Mouse (Mus musculus): ENCODE measurements around the gene Gm20521.
"Not testable (repeated sequence)": the region's sequence is repeated elsewhere in the genome, so short reads cannot be mapped to it uniquely, and the experiment has no call there.

The Gm20521 gene

DNA sequence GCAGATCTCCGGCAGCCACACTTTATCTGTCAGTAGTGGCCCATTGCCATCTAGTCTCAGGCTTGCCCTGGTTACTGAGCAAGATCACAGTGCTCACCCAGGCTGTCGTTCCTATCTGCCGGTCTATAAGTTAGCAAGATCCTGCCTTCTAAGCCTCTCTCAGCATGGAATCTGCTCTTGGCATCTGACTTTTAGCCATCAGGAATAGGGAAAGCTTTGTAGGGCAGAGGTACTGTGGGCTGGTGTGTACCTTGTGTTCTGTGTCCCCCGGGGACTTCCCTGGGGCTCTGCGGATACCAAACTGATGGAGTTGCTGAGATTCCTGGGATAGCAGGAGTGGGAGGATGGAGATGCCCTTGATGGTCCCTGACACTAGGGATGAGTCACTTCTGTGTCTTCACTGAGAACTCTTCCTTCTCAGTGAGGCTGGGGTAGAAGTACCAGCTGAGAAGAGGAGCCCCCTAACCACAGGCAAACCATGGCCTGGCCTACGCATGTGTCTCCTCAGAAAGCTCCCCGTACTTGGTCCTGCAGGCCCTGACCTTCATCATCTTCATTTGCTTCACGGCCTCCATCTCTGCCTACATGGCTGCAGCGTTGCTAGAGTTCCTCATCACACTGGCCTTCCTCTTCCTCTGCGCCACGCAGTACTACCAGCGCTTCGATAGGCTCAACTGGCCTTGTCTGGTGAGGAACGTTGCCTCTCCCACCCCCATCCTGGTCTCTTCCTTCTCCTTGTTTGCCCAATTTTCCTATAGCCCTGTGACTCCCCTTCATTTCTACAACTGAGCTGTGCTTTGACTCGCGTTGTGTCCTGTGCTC, 54.3 kb downstream of the Gm20521 start:
- DNase-seq = no peak

DNA sequence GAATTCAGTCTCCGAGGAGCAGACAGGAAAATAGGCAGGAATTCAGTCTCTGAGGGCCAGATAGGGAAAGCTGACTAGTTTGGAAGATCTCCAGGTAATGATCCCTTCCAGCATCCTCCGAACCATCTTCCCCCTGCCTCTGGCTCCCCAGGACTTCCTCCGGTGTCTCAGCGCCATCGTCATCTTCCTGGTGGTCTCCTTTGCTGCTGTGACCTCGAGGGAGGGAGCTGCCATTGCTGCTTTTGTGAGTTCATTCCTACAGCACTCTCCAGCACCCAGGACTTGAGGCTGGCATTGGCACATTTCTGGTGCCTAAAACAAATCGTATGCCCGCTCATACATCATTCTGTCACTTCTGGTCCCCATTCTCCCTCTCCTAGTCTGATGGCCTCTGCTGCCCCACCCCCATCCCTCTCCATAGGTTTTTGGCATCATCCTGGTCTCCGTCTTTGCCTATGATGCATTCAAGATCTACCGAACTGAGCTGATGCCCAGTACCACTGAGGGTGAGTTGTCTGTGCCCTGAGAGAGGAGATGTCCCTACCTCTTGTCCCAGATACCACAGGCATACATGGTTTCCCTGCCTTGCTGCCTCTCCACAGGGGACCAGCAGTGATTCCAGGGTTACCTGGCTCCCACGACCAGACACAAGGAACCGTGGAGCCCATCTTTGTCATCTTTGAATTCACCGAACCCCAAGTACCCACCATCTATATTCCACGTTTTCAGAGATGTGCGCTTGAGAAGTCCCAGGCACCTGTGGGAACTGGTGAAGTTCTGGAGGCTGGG, 55.4 kb downstream of the Gm20521 start:
- DNase-seq = no peak

DNA sequence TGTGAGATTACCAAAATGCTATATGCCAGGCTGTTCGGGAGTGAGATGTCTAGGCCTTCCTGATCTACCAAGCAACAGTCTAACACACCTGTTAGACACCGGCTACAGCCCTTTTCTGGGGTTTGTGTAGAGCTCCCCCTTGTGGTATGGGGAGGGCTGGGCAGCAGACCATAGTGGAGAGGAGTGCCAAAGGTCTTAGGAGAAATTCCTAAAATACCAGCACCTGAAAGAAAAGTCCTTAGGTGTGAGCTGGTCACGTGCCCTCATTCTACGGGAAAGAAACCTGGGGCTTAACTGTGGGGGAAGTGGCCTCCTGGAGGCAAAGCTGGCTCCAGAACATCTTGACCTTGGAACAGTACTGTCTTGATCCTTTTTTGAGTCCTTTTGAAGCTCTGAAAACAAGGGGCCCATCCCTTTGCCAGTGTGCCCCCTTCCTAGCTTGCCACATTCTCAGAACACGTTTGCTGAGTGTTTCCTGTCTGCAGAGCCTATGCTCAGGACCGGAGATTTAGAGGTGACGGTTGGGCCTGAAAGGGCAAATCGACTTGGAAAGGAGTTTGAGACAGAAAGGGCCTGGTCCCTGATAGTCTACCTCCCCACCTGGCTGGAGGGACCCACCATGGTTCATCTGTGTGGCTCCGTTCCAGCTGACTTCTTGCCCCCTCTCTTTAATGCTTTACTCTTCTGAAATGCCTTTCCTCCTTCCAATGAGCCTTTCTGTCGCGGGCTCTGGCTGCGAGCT, 56.4 kb downstream of the Gm20521 start:
- peak; percentile 84 for DNase-seq

DNA sequence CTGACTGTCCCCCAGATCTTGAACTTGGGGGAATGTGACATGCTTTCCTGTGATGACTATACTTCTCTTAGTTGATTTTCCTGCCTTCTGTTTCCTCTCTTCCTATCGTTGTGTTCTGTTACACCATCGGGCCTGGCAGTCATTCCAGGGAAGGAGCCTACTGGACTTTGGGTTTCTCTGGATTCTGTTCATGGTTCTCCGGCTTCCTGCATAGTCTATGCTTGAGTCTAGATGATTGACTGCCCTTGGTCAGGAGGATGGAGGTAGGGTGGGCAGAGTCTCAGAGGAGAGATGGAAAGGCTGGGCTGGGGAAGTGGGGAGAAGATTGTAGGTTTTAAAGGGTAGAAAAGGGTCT, 56.9 kb downstream of the Gm20521 start:
- DNase-seq = peak; percentile 41

DNA sequence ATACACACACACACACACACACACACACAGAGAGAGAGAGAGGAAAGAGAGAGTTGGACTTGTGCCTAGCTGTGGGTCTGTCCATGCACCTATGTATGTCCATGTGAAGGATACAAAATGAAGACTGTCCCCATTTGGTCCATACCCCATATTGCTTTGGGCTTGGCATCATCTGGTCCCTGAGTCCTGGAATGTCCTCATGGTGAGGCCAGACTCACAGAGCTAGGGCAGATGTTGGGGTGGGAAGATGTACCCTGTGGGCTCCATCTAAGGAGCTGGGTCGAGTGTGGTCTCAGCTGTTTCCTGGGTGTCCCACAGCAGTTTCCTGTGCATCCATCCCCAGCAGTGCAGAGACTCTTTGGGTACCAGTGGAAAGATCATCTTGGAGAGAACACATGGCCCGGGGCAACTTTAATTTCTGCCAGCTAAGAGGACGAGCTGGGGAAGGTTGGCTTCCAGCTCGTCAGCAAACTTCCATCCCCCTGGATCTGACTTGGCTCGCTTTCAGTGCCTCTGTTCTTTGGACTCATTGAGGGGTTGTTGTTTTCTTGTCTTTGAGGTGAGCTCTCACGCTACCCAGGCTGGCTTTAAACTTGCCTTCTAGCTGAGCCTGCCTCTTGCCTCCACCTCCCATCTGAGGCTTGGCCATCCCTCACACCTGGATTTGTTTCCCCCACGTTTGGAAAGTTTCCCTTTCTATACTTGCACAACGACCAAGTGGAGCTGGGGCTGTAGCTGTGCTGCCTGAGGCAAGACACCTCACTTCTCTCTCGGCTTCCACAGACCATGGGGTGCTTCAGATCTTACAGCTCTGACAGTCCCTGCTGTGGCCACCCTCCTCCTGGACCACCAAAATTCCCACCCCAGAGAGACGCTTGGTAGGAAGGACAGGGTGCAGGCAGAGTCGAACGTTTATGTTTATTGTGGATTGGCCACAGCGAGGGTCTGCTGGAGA, 58.1 kb downstream of the Gm20521 start:
- DNase-seq = peak; percentile 62

DNA sequence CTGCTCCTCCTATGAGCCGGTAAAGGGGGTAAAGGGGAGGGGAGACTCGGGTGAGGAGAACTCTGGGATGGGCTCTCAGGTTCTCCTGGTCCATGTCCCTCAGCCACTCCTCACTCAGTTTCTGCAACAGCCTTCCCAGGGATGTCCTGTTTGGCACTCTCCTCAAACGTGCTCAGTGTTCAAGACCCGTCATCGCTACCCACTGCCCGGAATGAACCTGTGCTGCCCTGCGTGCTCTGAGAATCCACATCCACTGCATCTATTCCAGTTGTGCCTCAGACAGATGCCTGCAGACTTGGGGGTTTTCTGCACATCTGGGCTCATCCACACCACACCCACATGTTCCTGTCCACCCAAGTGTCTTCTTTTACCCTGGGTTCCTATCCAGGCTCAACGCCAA, 59.2 kb downstream of the Gm20521 start:
- no peak for DNase-seq

DNA sequence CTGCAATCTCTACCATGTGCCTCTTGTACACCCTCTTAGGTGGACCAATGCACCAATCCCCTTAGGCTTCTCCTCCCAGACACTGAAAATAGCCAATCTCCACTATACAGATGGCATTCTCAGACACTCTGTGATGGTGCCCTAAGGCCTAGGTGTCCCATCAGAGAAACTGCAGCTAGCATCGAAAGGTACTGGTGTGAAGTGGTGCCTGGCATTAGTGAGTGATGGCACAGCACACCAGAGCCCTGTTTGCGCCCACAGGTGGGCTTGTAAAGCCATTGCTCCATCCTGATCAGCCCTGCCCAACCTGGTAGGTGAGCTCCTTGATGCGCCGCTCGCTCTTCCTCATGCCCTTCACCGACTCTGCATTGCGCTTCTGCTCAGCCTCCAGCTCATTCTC, 60.7 kb downstream of the Gm20521 start:
- no peak for DNase-seq

DNA sequence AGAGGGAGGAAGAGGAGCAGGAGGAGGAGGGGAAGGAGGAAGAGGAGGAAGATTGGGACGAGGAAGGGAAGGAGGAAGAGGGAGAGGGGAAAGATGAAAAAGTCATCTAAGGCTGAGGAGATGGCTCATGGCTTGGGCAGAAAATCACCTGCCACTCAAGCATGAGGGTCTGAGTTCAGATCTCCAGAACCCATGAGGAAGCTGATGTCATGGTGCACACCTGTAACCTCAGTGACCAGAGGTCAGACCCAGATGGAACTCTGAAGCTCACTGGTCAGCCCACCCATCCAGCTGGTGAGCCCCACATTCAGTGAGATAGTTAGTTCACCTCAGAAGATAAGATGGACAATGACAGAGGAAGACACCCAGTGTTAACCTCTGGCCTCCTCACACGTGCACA, 61.7 kb downstream of the Gm20521 start:
- DNase-seq = no peak

DNA sequence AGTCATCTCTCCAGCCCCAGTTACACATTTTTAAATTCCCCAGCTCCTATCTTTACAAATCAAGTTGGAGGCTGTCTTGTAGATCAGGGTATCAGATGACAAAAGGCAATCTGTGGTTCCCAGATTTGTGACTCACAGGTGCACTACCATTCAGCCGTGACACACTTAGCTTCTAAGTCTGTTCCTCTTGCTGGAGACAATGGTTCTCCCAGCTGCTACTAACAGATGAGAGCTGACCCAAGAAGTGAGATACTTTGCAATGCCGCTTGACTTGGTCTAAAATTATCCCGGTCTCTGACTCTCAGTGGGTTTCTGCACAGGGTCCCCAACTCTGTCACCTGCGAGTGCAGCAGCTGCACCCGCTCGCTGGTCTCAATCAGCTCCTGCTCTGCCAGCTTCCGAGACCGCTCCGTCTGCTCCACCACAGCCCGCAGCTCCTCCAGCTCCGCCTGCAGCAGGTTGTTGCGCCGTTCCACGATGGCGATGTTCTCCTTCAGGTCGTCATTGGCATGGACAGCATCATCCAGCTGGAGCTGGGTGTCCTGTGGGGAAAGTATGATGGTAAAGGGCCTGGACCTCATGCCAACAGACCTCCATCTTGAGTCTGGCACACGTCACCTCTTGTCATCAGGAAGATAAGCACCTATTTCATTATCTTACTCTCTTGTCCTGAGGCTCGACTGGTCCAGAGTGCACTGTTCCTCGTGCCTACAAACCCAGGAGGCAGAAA, 62.9 kb downstream of the Gm20521 start:
- no peak for DNase-seq

DNA sequence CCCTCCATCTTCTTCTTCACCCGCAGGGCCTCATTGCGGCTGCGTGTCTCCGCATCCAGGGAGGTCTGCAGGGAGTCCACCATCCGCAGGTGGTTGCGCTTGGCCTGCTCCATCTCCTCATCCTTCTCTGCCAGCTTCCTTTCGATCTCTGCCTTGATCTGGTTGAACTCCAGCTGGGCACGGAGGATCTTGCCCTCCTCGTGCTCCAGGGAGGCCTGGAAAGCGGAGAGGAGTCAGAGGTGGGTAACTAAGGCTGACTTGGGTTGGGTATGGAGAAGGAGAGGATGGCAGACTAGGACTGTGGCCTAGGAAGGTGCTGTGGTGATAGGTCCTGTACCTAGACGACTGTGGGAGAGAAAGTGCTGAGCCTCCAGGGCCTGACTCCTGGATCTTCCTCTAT, 63.8 kb downstream of the Gm20521 start:
- not testable (repeated sequence) for DNase-seq
